Mouse (Mus musculus) hematopoietic stem cell, adult 5-6 weeks (primary cell): ENCODE results near the gene Osbpl10. TPM values are rescaled to one million over a fixed set of nuclear protein-coding genes. Genes with fewer than 3 reads are reported as not detected.
"Not testable (repeated sequence)": the region's sequence is repeated elsewhere in the genome, so short reads cannot be mapped to it uniquely, and the experiment has no call there.

Experiments used
- ATAC-seq, 2 experiments: fragments of 125-278 bp in 1 of 2; replicated peaks in 1 of 2; 2 replicates each; pipeline ENCODE4 v1.8.0; 2016 to 2017; ENCODE audit warnings: inconsistent platforms in 2 of 2, mild to moderate bottlenecking in 2 of 2, moderate number of reproducible peaks in 2 of 2, low read depth in 1 of 2, moderate TSS enrichment in 1 of 2; ENCODE audit not compliant: low FRiP score in 2 of 2, poor library complexity in 2 of 2, severe bottlenecking in 2 of 2, insufficient read depth in 1 of 2, low TSS enrichment in 1 of 2
- total RNA-seq: library from RNA; stranded (forward); fragments of 172-1452, 232-1000 nt; gene quantifications from 2 replicates; pipeline ENCODE4 v1.2.3, GENCODE M21; 2017

Gene Osbpl10
- total RNA-seq, 1 experiment from 2014 or later: 0.69 TPM

GRCm38 (mm10) chr9:115249145-115249544 is 270.8 kb downstream of the Osbpl10 start:
- ATAC-seq: no peak

- ATAC-seq: no peak
These were observed 279.4 kb downstream of the Osbpl10 start for GRCm38 (mm10) chr9:115257733-115258286.

GRCm38 (mm10) chr9:115259866-115260265 is 281.5 kb downstream of the Osbpl10 start:
- ATAC-seq: no peak

GRCm38 (mm10) chr9:115260464-115260863 is 282.1 kb downstream of the Osbpl10 start:
- no peak for ATAC-seq

- peak; percentile 65; a peak in 3 of 4 replicates for ATAC-seq
These were observed 283.1 kb downstream of the Osbpl10 start for GRCm38 (mm10) chr9:115261456-115261855.

GRCm38 (mm10) chr9:115261896-115262295 is 283.5 kb downstream of the Osbpl10 start:
- 0 out of 4 replicates have a peak, but pooled peaks of 1 of the 2 experiments have one; percentile 21 for ATAC-seq

GRCm38 (mm10) chr9:115271556-115271955 is 293.2 kb downstream of the Osbpl10 start:
- no peak for ATAC-seq

GRCm38 (mm10) chr9:115272451-115272850 is 294.1 kb downstream of the Osbpl10 start:
- ATAC-seq: not testable (repeated sequence)

GRCm38 (mm10) chr9:115273095-115273649 is 294.8 kb downstream of the Osbpl10 start:
- no peak for ATAC-seq

- no peak for ATAC-seq
These were observed 296.4 kb downstream of the Osbpl10 start for GRCm38 (mm10) chr9:115274806-115275205.

- ATAC-seq: no peak
These were observed 300.3 kb downstream of the Osbpl10 start for GRCm38 (mm10) chr9:115278641-115279040.

Other genes starting within 250 kb of the Osbpl10 start
- gene Cmtm6, start 247.5 kb upstream of the Osbpl10 start, total RNA-seq: 66.4 and 85.0 TPM in 2 replicates
- 461 and 641 TPM in 2 replicates for gene Cmtm7, start 196.7 kb upstream of the Osbpl10 start, total RNA-seq
- gene Cmtm8, start 134.4 kb upstream of the Osbpl10 start, total RNA-seq: 7.2 and 9.0 TPM in 2 replicates
- 17.0 and 21.8 TPM in 2 replicates for gene Gpd1l, start 44.6 kb upstream of the Osbpl10 start, total RNA-seq
- gene Rps27rt, start 4.2 kb downstream of the Osbpl10 start, total RNA-seq: 151 and 344 TPM in 2 replicates